Mouse (Mus musculus) C2C12 (cell line): ENCODE results near the gene Tmsb10. TPM values are rescaled to one million over a fixed set of nuclear protein-coding genes. Genes with fewer than 3 reads are reported as not detected.

Experiments used
- H3K27me3 ChIP-seq: one replicate; pipeline ENCODE4 v1.6.1; 2011; ENCODE audit not compliant: control insufficient read depth, insufficient read depth, insufficient read length
- H3K36me3 ChIP-seq: one replicate; pipeline ENCODE4 v1.6.1; 2011; ENCODE audit not compliant: control insufficient read depth, insufficient read depth
- H3K4me3 ChIP-seq: one replicate; pipeline ENCODE4 v1.5.1; 2011; ENCODE audit warnings: mild to moderate bottlenecking, control low read depth; ENCODE audit not compliant: poor library complexity, insufficient read depth, severe bottlenecking
- H3K79me2 ChIP-seq: one replicate; pipeline ENCODE4 v1.6.1; 2011; ENCODE audit not compliant: control insufficient read depth, insufficient read depth
- H3K79me3 ChIP-seq: one replicate; pipeline ENCODE4 v1.6.1; 2011; ENCODE audit warnings: low read depth, control low read depth
- H3ac ChIP-seq: one replicate; pipeline ENCODE3; 2011; ENCODE audit warnings: low read depth; ENCODE audit not compliant: control insufficient read depth, insufficient read length
- CEBPB ChIP-seq: IDR thresholded peaks from one replicate; pipeline ENCODE4 v1.6.1; 2011; ENCODE audit warnings: low read depth, mild to moderate bottlenecking, control low read depth, moderate library complexity
- CTCF ChIP-seq: IDR thresholded peaks from one replicate; pipeline ENCODE4 v1.5.1; 2011; ENCODE audit not compliant: control insufficient read depth, insufficient read depth, insufficient read length
- FOSL1 ChIP-seq: IDR thresholded peaks from one replicate; pipeline ENCODE4 v1.8.0; 2011; ENCODE audit warnings: mild to moderate bottlenecking, low read length; ENCODE audit not compliant: poor library complexity, insufficient read depth, severe bottlenecking
- MAX ChIP-seq: IDR thresholded peaks from one replicate; pipeline ENCODE4 v1.6.1; 2011; ENCODE audit warnings: mild to moderate bottlenecking, control low read depth
- MYOD1 ChIP-seq: IDR thresholded peaks from one replicate; pipeline ENCODE4 v1.6.1; 2011; ENCODE audit warnings: low read depth; ENCODE audit not compliant: control insufficient read depth, insufficient read length
- MYOG ChIP-seq: IDR thresholded peaks from one replicate; pipeline ENCODE4 v1.6.1; 2011; ENCODE audit not compliant: control insufficient read depth, insufficient read length; ENCODE audit errors: extremely low read depth
- USF1 ChIP-seq: IDR thresholded peaks from one replicate; pipeline ENCODE4 v1.6.1; 2011; ENCODE audit warnings: low read depth, mild to moderate bottlenecking, control low read depth, moderate library complexity
- polyA plus RNA-seq: library from polyadenylated mRNA; unstranded; fragments of >200 nt; fragmentation: generic; extraction: Trizol; gene quantifications from one replicate; pipeline ENCODE4 v1.2.1, GENCODE M21; 2012; ENCODE audit warnings: missing spikeins

The Tmsb10 gene
- polyA plus RNA-seq, 1 experiment, result 3,526 TPM

- Histone ChIP-seq H3ac (no peak overlapping the region), H3K27me3 (no peaks in the 10 kb centered on the region), H3K79me2 (no peaks in the 10 kb centered on the region), H3K4me3 (no peak overlapping the region), H3K79me3 (no peaks in the 10 kb centered on the region), H3K36me3 (no peaks in the 10 kb centered on the region)
- TF ChIP-seq MYOD1, result no peak
- TF ChIP-seq FOSL1, result no peak
- no peak for TF ChIP-seq MYOG
- no peak for TF ChIP-seq CTCF
- no peak for TF ChIP-seq MAX
- no peak for TF ChIP-seq CEBPB
- TF ChIP-seq USF1, result no peak
Observed at GRCm38 (mm10) chr6:72914087-72914749, 44.3 kb downstream of the Tmsb10 start.

GRCm38 (mm10) chr6:72911261-72911660 lies 47.3 kb downstream of the Tmsb10 start:
- no peak overlapping the region for H3K4me3 ChIP-seq
- H3K79me3 ChIP-seq, result no peaks in the 10 kb centered on the region
- no peaks in the 10 kb centered on the region for H3K79me2 ChIP-seq
- no peak for TF ChIP-seq MAX
- TF ChIP-seq MYOG, result no peak
- TF ChIP-seq CTCF, result no peak
- no peak for TF ChIP-seq USF1
- no peak for TF ChIP-seq CEBPB
- TF ChIP-seq MYOD1, result no peak
- no peak for TF ChIP-seq FOSL1
- H3ac ChIP-seq, result no peak overlapping the region
- no peaks in the 10 kb centered on the region for H3K27me3 ChIP-seq
- no peaks in the 10 kb centered on the region for H3K36me3 ChIP-seq

Other genes starting within 250 kb of the Tmsb10 start
- gene Tcf7l1, start 169.5 kb downstream of the Tmsb10 start, polyA plus RNA-seq, result 18.3 TPM
- 56.7 TPM for gene Kcmf1, start 58.8 kb downstream of the Tmsb10 start, polyA plus RNA-seq